Mouse (Mus musculus) cerebellum, postnatal 4 days (tissue): ENCODE measurements around the gene Sorcs2.
A peak's percentile ranks its signal among the peaks of the same experiment; 100 is the strongest.
"Not testable (repeated sequence)": the region's sequence is repeated elsewhere in the genome, so short reads cannot be mapped to it uniquely, and the experiment has no call there.

Experiments used
- DNase-seq, 2 experiments: peaks; one replicate each; pipeline ENCODE4 v3.0.0; 2022; ENCODE audit warnings: low spot score in 2 of 2, mixed read lengths in 1 of 2

Gene Sorcs2

GRCm38 (mm10) chr5:36304299-36304980 is 93.5 kb downstream of the Sorcs2 start:
- DNase-seq, result no peak

DNA sequence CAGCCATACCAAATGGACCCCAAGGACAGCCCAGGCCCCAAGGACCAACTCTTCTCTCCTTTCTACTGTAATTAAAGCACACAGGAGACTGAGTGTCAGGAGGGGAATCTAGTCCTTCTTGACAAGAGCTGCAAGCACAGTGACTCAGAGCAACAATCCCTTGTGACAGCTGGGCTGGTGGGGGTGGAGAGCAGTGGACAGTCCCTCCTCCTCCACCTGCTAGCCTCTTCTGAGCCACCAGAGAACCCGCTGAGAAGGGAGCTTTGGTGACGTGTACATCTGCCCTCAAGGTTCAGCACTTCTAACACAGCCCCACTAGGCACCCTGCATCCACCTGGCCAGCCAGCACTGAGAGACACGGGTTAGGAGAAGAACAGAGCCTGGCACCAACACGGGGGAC is 96.8 kb downstream of the Sorcs2 start:
- no peak for DNase-seq

- no peak for DNase-seq
Observed at GRCm38 (mm10) chr5:36298049-36298448, 99.9 kb downstream of the Sorcs2 start.

GRCm38 (mm10) chr5:36297246-36297645 is 100.7 kb downstream of the Sorcs2 start:
- DNase-seq, result no peak

- no peak for DNase-seq
Observed at GRCm38 (mm10) chr5:36293109-36293900, 104.6 kb downstream of the Sorcs2 start.

GRCm38 (mm10) chr5:36292321-36292720 is 105.6 kb downstream of the Sorcs2 start:
- DNase-seq, result no peak

DNA sequence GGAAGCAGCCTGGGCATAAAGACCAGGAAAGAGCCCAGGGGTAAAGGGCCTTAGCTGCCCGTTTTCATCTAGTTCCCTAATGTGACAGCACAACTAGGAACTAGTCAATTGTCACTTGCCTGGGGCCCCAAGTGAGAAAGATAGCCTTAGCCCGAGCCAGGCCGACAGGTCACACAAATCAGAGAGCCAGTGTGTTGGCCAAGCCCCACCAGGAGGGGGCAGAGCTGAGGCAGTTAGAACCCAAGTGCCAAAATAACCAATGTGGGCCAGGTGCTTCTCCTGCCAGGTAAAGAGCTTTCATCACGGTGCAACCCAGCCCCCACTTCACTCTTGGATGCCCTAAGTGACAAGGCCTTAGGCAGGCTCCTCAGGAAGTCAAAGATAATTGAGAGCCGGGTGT is 106.7 kb downstream of the Sorcs2 start:
- no peak for DNase-seq

- no peak for DNase-seq
Observed at GRCm38 (mm10) chr5:36285405-36285804, 112.5 kb downstream of the Sorcs2 start.

DNA sequence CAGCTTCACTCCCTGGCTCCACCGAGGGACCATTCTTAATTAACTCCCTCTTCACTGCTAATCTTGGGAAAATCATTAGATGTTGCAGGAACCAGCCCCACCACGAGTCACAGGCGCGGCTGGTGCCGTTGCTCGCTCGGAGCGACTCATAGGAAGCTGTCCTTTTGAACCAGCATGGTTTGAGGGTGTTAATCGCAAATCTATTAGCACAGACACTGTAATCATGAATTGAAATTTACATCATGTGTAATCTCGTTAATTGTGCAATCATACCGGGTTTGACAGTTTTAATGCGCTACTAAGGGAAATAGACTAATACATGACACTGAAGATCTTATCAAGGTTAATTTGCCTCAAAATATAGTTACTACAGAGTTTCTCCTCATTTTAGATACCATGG is 118.0 kb downstream of the Sorcs2 start:
- no peak for DNase-seq

DNA sequence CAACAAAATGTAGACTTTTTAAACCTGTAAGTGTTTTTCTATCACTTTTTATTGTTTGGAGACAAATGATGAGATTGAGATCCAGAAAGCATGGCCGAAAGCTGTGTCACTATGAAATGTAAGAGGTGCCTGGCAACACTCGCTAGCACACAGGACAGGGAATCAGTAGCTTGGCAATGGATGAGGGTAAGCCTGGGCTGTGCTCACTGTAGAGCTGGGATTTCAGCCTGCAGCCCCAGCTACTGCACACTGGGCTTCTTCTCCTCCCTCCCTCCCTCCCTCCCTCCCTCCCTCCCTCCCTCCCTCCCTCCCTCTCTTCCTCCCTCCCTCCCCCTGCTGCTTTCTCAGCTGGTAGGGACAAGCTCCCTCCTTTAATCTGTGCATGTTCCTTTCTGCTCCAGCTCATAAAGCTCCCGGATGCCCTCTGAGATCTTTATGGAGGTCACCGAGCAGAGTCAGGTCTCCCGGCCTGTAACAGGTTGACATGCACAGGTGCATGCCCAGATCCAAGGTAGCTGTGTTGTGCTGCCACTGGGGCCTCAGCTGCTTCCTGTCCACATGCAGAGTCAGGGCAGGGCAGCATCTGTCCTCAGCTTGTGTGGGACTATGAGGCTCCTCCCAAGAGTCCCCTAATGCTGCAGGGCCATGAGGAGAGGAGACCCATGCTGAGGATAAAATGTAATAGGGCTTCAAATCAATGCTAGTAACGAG is 123.1 kb downstream of the Sorcs2 start:
- no peak for DNase-seq

- no peak for DNase-seq
Observed at GRCm38 (mm10) chr5:36267194-36267769, 130.7 kb downstream of the Sorcs2 start.

DNA sequence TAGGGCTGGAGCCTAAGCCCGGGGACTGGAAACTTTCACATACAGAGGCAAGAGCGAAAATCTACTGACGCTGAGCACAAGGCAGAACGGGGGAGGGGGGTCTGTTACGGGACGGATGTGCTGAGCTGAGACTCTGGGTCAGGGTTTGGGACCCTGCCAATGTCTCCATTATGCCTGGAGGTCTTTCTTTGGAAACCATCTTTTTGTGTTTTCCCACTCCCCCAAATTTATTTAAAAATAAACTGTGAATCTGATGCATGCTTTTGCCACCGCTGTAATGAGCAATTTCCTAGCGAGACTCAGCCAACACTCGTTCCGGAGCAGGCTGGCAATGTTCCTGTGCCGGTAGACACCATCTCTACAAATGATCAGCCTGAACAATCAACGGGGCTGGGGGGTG is 137.1 kb downstream of the Sorcs2 start:
- DNase-seq, result no peak

DNA sequence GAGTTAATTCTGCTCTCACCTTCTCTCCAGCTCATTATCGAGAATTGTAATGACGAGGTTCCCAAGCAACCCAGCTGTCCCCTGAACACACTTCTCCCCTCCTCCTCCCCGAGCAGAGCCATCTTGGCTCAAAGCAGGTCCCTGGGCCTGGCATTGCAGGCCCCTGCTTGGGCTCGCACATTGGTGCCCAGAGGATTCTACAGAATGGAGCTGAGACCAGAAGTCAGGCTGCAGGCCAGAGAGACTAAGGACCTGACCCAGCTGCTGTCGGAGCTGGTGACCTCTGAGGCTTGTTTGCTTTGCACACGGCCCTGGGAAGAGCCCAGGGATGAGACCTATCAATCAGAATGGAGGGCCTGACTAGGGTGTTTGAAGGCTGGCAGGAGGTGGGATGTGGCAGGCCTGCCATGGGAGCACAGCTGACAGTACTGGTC is 138.2 kb downstream of the Sorcs2 start:
- DNase-seq, result no peak

DNA sequence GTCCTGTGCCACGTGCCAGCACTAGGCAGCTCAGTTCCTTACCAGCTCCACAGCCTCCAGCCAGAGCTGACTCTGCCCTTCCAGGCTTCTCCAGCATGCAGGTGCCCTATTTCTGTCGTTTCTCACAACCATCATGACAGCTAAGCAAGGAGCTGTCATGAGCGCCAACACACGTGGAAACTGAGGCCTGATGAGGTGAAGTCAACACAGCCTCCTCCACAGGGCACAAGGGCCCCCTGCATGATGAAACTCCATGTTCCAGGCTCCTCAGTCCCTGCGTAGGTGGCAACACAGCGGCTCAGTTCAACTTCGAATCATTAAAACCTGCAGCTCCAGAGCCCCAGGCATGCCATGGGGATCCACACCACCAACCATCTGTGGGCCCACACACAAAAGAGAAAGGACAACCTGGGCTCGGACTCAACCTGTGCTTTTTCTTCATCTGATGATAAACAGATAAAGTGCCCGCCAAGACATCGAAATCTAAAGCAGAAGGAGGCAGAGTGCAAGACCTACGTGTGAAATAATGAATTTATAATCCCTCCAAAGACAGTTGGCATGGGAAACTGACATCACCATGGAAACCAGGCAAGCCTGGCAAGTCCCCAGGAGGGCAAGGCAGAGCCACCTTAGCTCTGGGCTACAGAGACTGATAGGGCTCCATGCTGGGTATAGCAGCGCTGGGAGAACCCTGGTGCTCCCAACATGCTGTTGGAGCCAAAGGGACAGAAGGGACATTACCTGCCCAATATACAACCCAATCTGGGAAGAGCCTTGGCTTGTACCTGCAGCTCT is 139.4 kb downstream of the Sorcs2 start:
- peak in 1 of 2 experiments; percentile 41 for DNase-seq

DNA sequence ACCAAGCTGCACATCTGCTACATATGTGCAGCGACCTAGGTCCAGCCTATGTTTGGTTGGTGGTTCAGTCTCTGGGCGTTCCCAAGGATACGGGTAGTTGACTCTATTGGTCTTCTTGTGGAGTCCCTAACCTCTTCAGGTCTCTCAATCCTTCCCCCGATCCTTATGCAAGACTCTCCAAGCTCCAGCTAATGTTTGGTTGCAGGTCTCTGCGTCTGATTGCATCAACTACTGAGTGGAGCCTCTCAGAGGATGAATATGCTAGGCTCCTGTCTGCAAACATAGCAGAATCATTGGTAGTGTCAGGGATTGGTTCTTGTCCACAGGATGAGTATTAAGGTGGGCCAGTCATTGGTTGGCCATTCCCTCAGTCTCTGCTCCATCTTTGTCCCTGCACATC is 140.9 kb downstream of the Sorcs2 start:
- DNase-seq, result no peak

DNA sequence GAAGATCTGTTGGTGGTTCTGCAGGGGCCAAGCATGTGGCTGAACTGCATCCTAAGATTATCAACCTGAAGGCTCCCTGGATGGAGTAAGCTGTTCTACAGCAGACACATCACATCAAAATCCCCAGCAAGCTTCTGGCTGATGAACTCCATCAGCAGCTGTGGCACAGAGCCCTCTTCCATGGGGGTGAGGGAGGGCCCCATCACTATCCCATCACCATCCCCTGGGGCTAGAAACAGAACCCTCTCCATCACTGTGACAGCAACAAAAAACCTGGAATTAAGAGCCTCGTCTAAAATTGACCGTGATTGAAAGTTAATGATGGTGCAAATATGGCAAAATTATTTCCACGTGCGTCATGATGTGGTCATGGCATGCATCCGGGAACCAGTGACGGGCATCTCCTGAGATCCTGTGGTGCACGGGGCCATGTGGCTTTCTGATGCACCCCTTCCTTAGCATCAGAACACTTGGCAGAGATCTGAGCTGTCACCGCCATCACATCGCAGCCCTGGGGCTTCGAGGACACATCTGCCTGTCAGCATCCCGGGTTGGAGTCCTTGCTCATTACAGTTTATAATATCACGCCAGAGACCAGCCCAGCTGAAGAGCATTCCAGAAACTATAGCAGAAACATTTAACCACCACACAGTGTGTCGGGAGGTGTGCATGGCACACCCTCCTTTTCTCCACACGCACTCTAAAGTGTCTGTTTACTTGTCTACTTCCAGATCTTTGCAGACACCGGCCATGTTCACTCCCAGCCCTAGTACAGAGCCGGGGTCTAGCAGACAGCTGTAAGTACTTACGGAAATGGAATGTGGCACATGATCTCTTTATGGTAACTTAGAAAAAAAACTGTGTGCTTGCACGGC is 143.1 kb downstream of the Sorcs2 start:
- DNase-seq, result no peak

DNA sequence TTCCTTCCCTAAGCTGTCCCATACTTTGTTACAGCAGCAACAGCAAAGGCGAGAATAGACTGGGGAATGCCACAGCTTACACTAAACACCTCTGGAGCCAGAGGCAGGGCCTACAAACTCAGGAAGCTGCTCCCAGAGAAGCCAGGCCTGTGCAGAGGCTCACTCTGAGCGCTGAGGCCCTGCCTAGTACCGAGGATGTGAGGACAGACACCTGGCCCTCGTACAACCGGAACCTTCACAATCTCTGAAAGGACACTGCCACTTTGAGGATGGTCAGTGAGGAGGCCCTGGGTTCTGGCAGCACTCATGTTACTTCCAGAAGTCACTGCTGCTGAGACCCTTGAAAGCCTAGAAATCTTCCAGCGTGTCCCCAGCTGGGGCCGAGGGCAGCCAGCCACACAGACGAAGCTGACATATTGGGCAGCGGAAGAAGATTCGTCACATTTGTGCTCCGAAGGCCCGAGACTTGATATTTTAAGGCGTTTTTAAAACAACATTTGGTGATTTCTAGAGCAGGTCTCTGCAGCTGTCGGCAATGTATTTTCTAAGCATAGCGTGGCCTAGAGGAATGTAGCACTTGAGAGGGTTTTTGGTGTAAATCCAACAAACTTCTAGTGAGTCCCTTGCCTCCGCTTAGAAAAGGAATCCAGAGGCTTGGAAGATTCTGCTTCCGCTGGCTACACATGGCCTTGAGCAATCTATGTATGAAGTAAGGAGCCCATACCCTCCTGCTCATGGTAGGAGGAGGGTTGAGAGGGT is 145.0 kb downstream of the Sorcs2 start:
- no peak for DNase-seq

DNA sequence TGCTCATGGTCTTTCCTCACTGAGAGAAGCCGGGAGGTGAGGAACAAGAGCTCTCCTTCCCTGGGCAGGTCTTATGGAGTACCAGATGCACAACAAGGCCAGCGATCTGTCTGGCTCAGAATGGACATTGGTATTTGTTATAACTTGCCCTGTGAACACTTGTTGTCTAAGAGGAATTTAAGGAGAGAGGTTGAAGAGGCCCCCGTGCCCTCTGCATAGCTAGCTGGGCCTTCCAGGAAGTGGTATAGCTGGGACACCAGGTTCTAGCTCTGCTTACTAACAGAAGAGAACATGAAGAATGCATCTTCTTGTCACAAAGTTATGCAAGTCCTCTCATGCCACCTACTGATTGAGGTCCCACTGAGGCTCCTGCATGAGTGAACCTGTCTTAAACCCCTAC is 149.9 kb downstream of the Sorcs2 start:
- DNase-seq, result no peak

DNA sequence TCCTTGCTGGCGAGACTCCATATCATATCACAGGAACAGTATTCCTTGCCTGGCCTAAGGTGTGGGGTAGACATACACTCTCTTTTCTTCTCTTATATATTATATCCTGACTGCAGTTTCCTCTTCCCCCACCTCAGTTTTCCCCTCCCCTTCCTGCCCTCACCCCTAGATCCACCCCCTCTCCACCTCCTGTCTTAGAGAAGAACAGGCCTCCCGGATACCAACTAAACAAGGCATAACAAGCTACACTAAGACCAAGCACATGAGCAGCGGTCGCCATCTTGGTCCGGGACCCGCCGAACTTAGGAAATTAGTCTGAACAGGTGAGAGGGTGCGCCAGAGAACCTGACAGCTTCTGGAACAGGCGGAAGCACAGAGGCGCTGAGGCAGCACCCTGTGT is 160.4 kb downstream of the Sorcs2 start:
- not testable (repeated sequence) for DNase-seq

GRCm38 (mm10) chr5:36230301-36230780 is 167.6 kb downstream of the Sorcs2 start:
- DNase-seq, result no peak
